10 mouse cellular contexts compared by ENCODE assay signal in genomic region chr7:124129019-124129418, GRCm38 (mm10).
DNase-seq lines count a peak whose midpoint lies in the region; ATAC-seq lines count a peak whose summit lies in the region.
"Had no signal": no experiment of that assay in that cellular context is flagged by ENCODE, and none has a peak within 500 bp of the region (broad histone marks: within the 10 kb centered on the region; RNA-seq: fewer than 3 reads in every experiment).

No protein-coding gene starts in this region.

- peak; percentile 1 for DNase-seq in gastrocnemius, adult 18-20 months (ENCODE audit: low spot score)
- no peak for DNase-seq in gastrocnemius, adult 8-10 months (ENCODE audit: low spot score in 2 of 2)
- DNase-seq in midbrain, embryonic 14.5 days: peak; percentile 85
- DNase-seq in embryonic facial prominence, embryonic 11.5 days (ENCODE audit: low spot score): peak; percentile 68
- DNase-seq in lung, postnatal 14 days: peak; percentile 11
- DNase-seq in urinary bladder, postnatal 36 days (ENCODE audit: low spot score in 2 of 2): no peak
- no peak for DNase-seq in spleen, postnatal 36 days (ENCODE audit: low spot score in 2 of 2)

- H3K9ac ChIP-seq in midbrain, embryonic 14.5 days (replicated peaks; ENCODE audit: low read length): no peak overlapping the region
- H3K9ac ChIP-seq in midbrain, embryonic 13.5 days (replicated peaks): no peak overlapping the region
- no peak overlapping the region for H3K9ac ChIP-seq in embryonic facial prominence, embryonic 11.5 days (replicated peaks; ENCODE audit: low read length)
- H3K9ac ChIP-seq: limb, embryonic 15.5 days had no signal

- no peaks in the 10 kb centered on the region for H3K27me3 ChIP-seq in midbrain, embryonic 14.5 days (ENCODE audit: control insufficient read depth, insufficient read depth, low read length)
- H3K27me3 ChIP-seq in midbrain, embryonic 13.5 days: no peaks in the 10 kb centered on the region
- no peaks in the 10 kb centered on the region for H3K27me3 ChIP-seq in embryonic facial prominence, embryonic 11.5 days (ENCODE audit: control insufficient read depth, insufficient read depth, low read length)

- no peak for ATAC-seq in midbrain, embryonic 14.5 days (ENCODE audit: low FRiP score, low TSS enrichment)
- ATAC-seq in midbrain, embryonic 13.5 days: no peak
- ATAC-seq in embryonic facial prominence, embryonic 11.5 days (replicated peaks; ENCODE audit: insufficient number of reproducible peaks, low FRiP score, low TSS enrichment, low read depth): no peak

- no peaks in the 10 kb centered on the region for H3K36me3 ChIP-seq in midbrain, embryonic 14.5 days (ENCODE audit: control insufficient read depth, insufficient read depth, low read length)
- H3K36me3 ChIP-seq in midbrain, embryonic 13.5 days: no peaks in the 10 kb centered on the region
- H3K36me3 ChIP-seq in embryonic facial prominence, embryonic 11.5 days (replicated peaks; ENCODE audit: control insufficient read depth, insufficient read depth, low read depth, low read length): no peaks in the 10 kb centered on the region
- H3K36me3 ChIP-seq: G1E; limb, embryonic 15.5 days had no signal

- WGBS in midbrain, embryonic 14.5 days: 6% methylated on average over 2 of the region's 2 CpGs
- WGBS in midbrain, embryonic 13.5 days: 9% methylated on average over 2 of the region's 2 CpGs
- WGBS in embryonic facial prominence, embryonic 11.5 days: 8% methylated on average over 2 of the region's 2 CpGs

- H3K27ac ChIP-seq in midbrain, embryonic 14.5 days (replicated peaks; ENCODE audit: low read depth, low read length): no peak overlapping the region
- H3K27ac ChIP-seq in midbrain, embryonic 13.5 days: no peak overlapping the region
- H3K27ac ChIP-seq in embryonic facial prominence, embryonic 11.5 days (replicated peaks; ENCODE audit: low read depth, low read length): no peak overlapping the region
- H3K27ac ChIP-seq: limb, embryonic 15.5 days had no signal

- H3K4me1 ChIP-seq in midbrain, embryonic 14.5 days (ENCODE audit: control insufficient read depth, insufficient read depth, low read length): no peaks in the 10 kb centered on the region
- no peaks in the 10 kb centered on the region for H3K4me1 ChIP-seq in midbrain, embryonic 13.5 days (replicated peaks)
- no peaks in the 10 kb centered on the region for H3K4me1 ChIP-seq in embryonic facial prominence, embryonic 11.5 days (ENCODE audit: control insufficient read depth, insufficient read depth, low read length)
- H3K4me1 ChIP-seq: limb, embryonic 15.5 days had no signal

- no peaks in the 10 kb centered on the region for H3K9me3 ChIP-seq in midbrain, embryonic 14.5 days (ENCODE audit: control insufficient read depth, low read length)
- H3K9me3 ChIP-seq in midbrain, embryonic 13.5 days: no peaks in the 10 kb centered on the region
- no peaks in the 10 kb centered on the region for H3K9me3 ChIP-seq in embryonic facial prominence, embryonic 11.5 days (replicated peaks; ENCODE audit: control insufficient read depth, low read length)
- H3K9me3 ChIP-seq: limb, embryonic 15.5 days had no signal

- H3K4me3 ChIP-seq in midbrain, embryonic 14.5 days (replicated peaks; ENCODE audit: low read depth, low read length): no peak overlapping the region
- H3K4me3 ChIP-seq in midbrain, embryonic 13.5 days (replicated peaks): no peak overlapping the region
- no peak overlapping the region for H3K4me3 ChIP-seq in embryonic facial prominence, embryonic 11.5 days (ENCODE audit: low read depth, low read length)
- H3K4me3 ChIP-seq: limb, embryonic 15.5 days had no signal

- no peak overlapping the region for H3K4me2 ChIP-seq in midbrain, embryonic 14.5 days (ENCODE audit: low read length)
- H3K4me2 ChIP-seq in midbrain, embryonic 13.5 days (replicated peaks): no peak overlapping the region
- H3K4me2 ChIP-seq in embryonic facial prominence, embryonic 11.5 days (ENCODE audit: low read depth, low read length): no peak overlapping the region
- H3K4me2 ChIP-seq: limb, embryonic 15.5 days had no signal

Comparison
In these comparisons a context has a peak if more than half of its experiments do, and no peak if none do; other contexts are left out.
1. DNase-seq: peak in gastrocnemius, adult 18-20 months (single experiment), midbrain, embryonic 14.5 days (single experiment), embryonic facial prominence, embryonic 11.5 days (single experiment) and lung, postnatal 14 days (single experiment); none in gastrocnemius, adult 8-10 months (0 of 2), urinary bladder, postnatal 36 days (0 of 2) and spleen, postnatal 36 days (0 of 2).